Mouse (Mus musculus): ENCODE data around the gene Fry.

GRCm38 (mm10) chr5:150279387-150279786 lies 160.9 kb downstream of the Fry start:
- no peak for TF ChIP-seq CTCF (IDR thresholded peaks at IDR 0.05; ENCODE audit: borderline replicate concordance, insufficient read depth, low read length)
- no peak for TF ChIP-seq POLR2A (IDR thresholded peaks at IDR 0.05; ENCODE audit: low read depth, low read length)

All from embryonic fibroblast, embryonic 13.5 days (primary cell).